Mouse (Mus musculus) spleen, postnatal 36 days (tissue): ENCODE results near the gene Fbxo47.
A peak's percentile ranks its signal among the peaks of the same experiment; 100 is the strongest.

Source experiments
- DNase-seq, 2 experiments: peaks; one replicate each; pipeline ENCODE4 v3.0.0; 2022; ENCODE audit warnings: low spot score in 2 of 2, mixed read lengths in 1 of 2

Gene Fbxo47

DNA sequence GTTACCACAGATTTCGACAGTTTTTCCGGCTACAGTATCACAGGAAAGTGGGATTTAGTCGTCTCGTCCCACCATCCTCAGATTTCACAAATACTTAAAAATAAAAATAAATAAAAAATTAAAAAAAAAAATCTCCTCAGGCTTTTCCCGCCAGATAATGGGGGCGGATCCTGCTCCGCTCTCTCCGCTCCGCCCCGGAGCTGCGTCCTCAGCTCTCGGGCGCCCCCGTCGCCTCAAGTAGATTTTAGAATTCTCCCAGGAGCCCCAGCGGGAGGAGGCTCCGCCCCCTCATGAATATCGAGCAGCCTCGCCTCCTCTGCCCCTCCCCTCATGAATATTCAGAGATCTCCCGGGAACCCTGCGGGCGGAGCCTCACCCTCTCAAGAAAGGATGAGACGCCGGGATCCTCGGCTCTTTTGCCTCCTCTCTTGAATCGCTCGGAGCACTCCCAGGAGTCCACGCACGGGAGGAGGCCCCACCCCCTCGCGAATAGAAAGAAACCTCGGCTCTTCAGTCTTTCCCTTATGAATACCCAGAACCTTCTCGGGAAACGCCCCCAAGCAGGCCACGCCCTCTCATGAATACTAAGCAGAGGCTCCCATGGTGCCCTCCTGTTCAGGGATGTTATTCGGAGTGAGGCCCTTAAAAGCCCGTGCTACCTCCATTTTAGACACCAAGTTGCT lies at the start of gene Fbxo47:
TSS of gene Fbxo47 (minus strand) at position 237 of the 683 bp plus-strand sequence.
- DNase-seq = peak; percentile 96 to 98

DNA sequence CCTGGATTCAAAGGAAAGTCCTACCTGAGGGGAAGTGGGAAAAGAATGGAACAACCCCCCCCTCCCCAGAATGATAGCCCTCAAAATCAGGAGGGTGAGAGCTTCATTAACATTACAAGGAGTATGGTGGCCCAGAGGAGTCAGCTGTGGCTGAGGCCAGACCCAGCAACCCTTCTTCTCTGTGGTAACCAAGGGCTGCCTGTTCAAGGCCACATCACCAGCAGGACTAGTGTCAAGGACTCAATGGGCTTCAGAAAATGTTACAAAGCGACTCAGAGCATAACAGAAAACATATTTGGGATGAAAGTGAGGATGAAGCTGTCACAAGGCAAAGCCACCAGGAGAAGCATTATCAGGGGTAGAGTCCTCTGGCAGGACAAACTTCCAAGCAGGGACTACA lies 49.6 kb upstream of the Fbxo47 start:
- no peak for DNase-seq

GRCm38 (mm10) chr11:97928905-97929304 lies 45.0 kb upstream of the Fbxo47 start:
- DNase-seq = no peak

- DNase-seq = no peak
Measured at GRCm38 (mm10) chr11:97924217-97924616, 40.3 kb upstream of the Fbxo47 start.

- no peak for DNase-seq
Measured at GRCm38 (mm10) chr11:97923639-97924038, 39.7 kb upstream of the Fbxo47 start.

DNA sequence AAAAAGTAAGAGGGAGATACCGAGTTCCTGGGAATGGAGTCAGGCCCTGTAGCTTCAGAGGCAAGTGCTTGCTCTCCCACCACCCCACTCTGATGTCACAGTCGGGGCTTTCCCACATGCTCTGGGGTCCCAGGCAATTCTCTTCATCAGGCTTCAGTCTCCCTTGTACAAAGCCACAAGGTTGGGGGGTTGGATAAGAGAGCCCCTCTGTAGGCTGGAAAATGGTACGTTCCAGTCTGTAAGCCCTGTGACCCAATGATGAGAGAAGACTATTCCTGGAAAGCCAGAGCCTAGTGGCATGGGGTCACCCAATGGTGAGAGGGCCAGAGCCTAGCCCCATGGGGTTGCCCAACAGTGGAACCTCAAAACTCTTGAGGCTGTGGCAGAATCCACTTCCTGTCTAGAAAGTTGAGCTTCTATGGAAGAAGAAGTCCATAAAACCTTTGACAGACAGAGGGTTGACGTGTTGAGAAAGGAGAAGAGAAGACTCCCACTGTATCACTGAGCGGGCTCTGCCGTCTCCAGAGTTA lies 32.1 kb upstream of the Fbxo47 start:
- DNase-seq = no peak

DNA sequence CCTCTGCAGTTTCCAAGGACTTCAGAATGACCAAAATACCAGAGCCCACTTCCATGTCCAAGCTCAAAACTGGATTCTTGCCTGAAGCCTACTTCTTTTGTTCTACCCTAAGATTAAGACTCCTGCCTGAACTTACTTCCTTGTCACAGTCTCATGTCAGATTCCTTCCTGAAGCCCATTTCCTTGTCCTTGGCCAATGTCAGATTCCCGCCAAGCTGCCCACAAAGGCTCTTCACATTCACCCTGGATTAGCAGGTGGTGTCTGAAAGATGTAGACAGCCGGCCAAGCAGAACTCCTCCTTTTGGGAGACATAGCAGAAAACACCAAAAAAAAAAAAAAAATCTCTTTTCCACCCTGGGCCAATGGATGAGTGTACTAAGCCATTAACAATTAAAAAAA lies 31.5 kb upstream of the Fbxo47 start:
- DNase-seq = no peak

GRCm38 (mm10) chr11:97913111-97913510 lies 29.2 kb upstream of the Fbxo47 start:
- no peak for DNase-seq

DNA sequence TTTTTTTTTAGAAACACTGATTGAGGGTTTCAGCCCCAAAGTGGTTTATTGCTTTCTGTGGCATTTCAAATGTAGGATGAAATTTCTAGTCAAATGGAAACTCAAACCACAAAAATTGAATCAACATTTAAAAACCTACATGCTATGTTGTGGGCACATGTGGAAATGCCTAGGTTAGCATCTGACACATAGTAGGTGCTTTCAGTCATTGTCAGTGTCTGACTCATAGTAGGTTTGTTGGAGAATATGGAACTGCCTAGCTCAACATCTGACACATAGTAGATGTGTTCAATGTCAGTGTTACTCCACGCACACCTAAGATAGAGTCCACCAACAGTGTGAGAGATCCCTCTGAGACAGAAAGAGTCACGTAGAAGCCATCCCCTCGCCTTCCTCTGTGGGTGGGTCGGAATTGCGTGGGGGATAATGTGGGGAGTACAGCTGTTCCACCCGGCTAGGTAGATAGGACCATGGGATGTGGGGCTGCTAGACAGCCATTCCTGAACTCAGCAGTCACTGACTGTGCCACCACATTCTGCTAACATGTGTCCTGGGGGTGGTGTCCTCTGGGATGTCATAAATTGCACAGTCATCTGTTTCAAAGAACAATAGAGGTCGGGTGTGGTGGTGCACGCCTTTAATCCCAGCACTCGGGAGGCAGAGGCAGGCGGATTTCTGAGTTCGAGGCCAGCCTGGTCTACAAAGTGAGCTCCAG lies 24.8 kb upstream of the Fbxo47 start:
- no peak for DNase-seq

DNA sequence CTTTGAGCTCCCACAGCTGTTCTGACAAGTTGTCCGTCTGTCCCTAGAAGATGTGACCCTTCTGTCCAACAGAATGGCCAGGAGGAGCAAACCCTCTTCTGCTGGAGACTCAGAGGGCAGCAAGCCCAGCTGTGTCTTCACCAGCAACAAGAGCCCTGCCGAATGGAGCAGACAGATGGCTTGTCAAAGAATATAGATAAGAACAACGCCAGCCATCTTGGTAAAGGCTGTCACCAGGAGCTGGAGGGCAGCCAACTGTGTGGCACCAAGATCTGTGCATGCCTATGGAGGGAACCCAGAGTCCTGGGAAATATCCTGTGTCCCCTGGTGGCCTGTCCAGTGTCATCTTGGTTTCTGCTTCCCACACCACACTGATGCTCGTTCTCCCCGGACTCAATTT lies 24.0 kb upstream of the Fbxo47 start:
- DNase-seq = no peak

DNA sequence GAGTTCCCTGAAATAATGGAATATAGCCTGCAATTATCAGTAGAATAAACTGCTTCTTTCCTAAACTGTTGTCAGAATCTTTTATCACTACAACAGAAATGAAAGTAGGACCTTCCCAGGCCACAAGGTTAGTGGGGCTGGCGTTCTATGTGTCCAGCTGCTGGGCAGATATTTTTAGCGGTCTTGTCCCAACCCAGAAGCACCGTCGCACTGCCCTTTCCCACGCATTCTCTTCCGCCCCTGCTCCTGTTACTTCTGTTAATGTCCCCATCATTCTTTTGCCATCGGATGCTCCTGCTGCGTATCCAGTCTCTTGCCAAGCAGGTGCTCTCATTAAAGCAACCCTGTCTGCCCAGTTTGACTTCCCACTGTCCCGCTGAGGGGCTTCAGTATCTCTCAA lies 23.0 kb upstream of the Fbxo47 start:
- DNase-seq = no peak

GRCm38 (mm10) chr11:97905941-97906340 lies 22.0 kb upstream of the Fbxo47 start:
- DNase-seq = no peak

GRCm38 (mm10) chr11:97905540-97905939 lies 21.6 kb upstream of the Fbxo47 start:
- DNase-seq = no peak

- no peak for DNase-seq
Measured at GRCm38 (mm10) chr11:97904801-97905200, 20.8 kb upstream of the Fbxo47 start.

DNA sequence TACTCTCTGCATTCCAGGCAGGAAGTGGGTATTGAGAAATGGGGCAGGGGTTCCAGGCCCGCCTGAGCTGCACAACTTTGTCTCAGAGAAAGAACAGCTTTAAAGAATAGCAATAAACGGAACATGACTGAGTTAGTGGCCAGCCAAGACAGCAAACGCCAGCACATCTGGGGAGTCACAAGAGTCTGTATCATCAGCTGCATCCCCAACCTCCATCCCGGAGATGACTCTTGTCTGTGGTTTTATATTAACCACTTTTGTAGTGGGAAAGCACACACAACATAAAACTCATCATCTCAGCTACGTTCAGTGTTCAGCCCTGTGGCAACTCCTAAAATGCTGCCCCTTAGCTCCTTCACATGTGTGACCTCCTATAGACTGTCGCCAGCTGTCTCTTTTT lies 17.9 kb upstream of the Fbxo47 start:
- DNase-seq = no peak

DNA sequence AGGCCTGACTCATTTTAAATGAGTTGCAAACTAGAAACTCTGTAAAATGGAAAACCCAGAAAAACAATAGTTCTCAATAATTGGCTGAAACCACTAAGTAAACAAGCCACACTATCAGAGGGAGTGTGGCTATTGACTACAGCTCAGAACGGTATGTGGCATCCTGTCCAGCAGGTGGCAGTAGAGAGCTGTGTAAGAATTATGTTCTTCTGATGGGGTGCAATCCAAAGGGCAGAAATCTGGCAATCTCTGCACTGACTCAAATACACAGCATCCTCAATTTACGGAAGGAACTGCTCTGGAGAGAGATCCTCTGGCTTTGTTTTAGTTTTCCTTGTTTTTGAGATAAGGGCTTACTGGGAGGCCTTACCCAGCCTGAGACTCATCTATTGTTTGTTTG lies 15.9 kb upstream of the Fbxo47 start:
- peak; percentile 68 to 77 for DNase-seq

DNA sequence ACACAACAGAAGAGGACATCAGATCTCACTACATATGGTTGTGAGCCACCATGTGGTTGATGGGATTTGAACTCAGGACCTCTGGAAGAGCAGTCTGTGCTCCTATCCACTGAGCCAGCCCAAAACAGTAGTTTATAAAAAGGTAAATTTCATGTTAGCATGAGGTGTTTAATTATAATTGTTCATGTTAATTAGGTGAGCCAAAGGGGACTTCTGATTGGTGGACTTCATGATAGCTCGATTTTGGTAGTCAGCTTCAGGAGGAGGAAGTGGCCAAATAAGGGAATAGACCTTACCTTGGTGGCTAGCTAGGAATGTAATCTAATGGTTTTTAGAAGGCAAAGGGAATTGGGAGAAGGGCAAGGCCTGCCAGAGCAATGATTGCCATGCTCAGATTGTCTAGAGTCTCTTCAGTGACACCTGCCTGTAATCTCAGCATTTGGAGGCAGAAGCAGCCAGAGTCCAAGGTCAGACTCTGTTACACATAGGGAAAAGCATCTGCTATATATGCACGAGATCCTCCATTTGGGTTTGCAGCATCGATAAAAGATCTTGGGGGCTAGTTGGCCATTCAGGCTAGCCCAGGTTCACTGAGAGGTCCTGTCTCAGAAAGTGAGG lies 13.7 kb upstream of the Fbxo47 start:
- DNase-seq = no peak

DNA sequence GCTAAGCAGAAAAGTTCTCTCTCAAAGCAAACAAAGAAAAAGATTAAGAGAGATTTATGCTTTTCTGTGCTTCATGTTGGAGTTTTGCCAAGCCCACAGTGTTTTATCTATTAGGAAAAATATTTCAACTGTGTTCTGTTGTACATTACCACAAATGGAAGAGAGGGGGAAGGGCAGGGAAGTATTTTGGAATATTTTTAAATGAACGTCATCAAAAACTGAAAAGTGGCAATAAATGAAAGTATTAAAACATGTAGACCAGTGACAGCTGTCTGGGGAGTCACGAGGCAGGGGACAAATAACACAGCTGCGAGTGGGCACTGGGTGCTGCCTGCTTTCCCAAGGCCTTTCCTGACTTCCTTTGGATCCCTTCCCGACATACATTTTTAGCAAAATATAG lies 12.7 kb upstream of the Fbxo47 start:
- no peak for DNase-seq

DNA sequence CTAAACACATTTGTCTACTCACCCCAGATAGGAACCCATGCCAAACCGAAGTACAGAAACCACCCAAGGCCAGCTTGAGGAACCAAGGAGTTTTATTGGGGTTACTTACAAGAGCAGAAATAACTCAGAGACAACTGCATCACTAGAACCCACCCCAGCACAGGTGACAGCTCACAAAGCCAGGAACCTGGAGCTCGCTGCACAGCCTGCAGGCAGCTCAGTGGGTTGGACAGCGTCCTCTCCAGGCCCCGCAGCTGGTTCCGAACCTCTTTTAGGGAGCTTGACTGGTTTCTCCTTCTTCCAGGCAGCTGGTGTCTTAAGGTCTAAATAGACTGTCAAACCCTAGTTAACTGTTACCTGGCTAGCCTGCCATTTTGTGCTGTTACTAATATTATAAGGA lies 7.9 kb upstream of the Fbxo47 start:
- DNase-seq = no peak

GRCm38 (mm10) chr11:97885296-97885915 lies 1.5 kb upstream of the Fbxo47 start:
- no peak for DNase-seq

- no peak for DNase-seq
Measured at GRCm38 (mm10) chr11:97884601-97885185, 739 bp upstream of the Fbxo47 start.

DNA sequence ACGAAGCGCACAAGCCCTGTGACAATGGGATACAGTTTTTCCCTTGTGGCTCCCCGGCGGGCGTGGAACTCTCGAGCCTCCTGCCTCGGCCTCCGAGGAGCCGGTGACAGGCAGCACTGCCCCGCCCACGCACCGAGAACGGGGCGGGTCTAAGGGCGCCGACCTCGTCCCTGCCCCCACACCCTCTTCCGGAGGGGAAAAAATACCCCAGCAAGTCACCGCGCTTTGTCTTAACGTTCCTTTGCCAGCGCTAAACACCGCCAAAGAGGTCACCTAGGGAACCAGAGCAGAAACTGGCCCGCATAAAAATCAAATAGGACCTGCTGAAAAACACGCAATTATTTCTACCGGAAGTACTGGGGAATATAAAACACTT lies 424 bp downstream of the Fbxo47 start:
- DNase-seq = peak; percentile 87 to 89
